Mouse (Mus musculus) brown adipose tissue, adult 24 weeks (tissue): ENCODE data around the gene Tmem274. TPM values are rescaled to one million over a fixed set of nuclear protein-coding genes. Genes with fewer than 3 reads are reported as not detected.

Experiments used
- H3K27ac ChIP-seq: fragments of 200-500 bp; replicated peaks from 2 replicates; pipeline ENCODE4 v1.5.1; 2012; ENCODE audit warnings: low read depth, mild to moderate bottlenecking, low read length
- H3K4me1 ChIP-seq: fragments of 200-500 bp; 2 replicates; pipeline ENCODE4 v1.6.1; 2012; ENCODE audit warnings: low read length, mixed read lengths; ENCODE audit not compliant: control insufficient read depth, insufficient read depth, insufficient read length
- H3K4me3 ChIP-seq: fragments of 200-500 bp; 2 replicates; pipeline ENCODE4 v1.5.1; 2012; ENCODE audit warnings: low read depth, mild to moderate bottlenecking, low read length, moderate library complexity; ENCODE audit not compliant: insufficient read depth
- polyA plus RNA-seq: library from polyadenylated mRNA; stranded (reverse); fragments of >200 nt; gene quantifications from 2 replicates; pipeline ENCODE4 v1.2.4, GENCODE M21; 2012; ENCODE audit not compliant: missing spikeins, insufficient read depth, insufficient read length

Tmem274 gene
- polyA plus RNA-seq, 1 experiment, result not detected

DNA sequence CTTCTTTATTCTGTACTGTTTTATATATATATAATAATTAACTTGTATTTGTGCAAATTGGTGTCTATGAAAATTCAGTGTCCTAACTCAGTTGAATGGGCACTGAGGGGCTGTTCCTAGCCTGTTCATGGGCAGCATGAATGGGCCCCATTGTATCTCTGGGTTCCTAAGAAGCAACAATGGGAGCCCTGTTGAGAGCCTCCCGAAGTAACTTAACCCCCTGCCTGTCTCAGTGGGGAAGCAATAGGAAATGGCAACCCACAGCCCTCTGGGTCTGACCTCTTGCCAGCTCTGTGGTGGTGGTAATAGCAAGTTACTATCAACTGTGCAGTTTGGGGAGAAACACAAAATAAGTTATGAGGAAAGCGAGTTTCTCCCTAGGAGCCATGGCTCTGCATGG lies 19.4 kb downstream of the Tmem274 start:
- Histone ChIP-seq H3K27ac (no peak overlapping the region), H3K4me3 (no peak overlapping the region), H3K4me1 (peaks cover 7% of the 10 kb centered on the region)

GRCm38 (mm10) chr4:149498901-149499300 lies 21.7 kb downstream of the Tmem274 start:
- H3K4me1 ChIP-seq, result peaks cover 7% of the 10 kb centered on the region
- H3K27ac ChIP-seq, result no peak overlapping the region
- no peak overlapping the region for H3K4me3 ChIP-seq

- Histone ChIP-seq H3K27ac (peak overlapping the region; percentile 9; the same call in 1 of the 2 replicates), H3K4me1 (peaks cover 7% of the 10 kb centered on the region), H3K4me3 (no peak overlapping the region)
Observed at GRCm38 (mm10) chr4:149499790-149500189, 22.6 kb downstream of the Tmem274 start.

DNA sequence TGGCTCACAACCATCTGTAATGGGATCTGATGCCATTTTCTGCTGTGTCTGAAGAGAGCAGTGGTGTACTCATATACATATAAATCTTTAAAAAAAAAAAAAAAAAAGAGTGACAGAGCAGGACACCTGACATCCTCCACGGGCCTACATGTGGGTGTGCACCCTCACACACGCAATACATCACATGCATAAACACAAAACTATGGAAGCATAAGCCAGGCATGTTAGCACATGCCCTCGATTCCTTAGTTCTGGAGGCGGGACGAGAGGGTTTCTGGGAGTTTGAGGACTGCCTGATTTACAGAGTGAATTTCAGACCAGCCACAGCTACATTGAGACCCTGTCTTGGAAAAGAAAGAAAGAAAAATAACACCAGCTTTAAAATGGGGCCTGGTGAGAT lies 27.2 kb downstream of the Tmem274 start:
- Histone ChIP-seq H3K4me3 (no peak overlapping the region), H3K27ac (no peak overlapping the region), H3K4me1 (peaks cover 7% of the 10 kb centered on the region)

- H3K4me3 ChIP-seq, result no peak overlapping the region
- H3K27ac ChIP-seq, result no peak overlapping the region
- peaks cover 7% of the 10 kb centered on the region for H3K4me1 ChIP-seq
Observed at GRCm38 (mm10) chr4:149504858-149505257, 27.7 kb downstream of the Tmem274 start.

GRCm38 (mm10) chr4:149505261-149505967 lies 28.2 kb downstream of the Tmem274 start:
- Histone ChIP-seq H3K4me3 (no peak overlapping the region), H3K27ac (no peak overlapping the region), H3K4me1 (peaks cover 3% of the 10 kb centered on the region; the same call in 1 of the 2 replicates)

- Histone ChIP-seq H3K27ac (no peak overlapping the region), H3K4me3 (no peak overlapping the region), H3K4me1 (no peaks in the 10 kb centered on the region)
Observed at GRCm38 (mm10) chr4:149506904-149507303, 29.7 kb downstream of the Tmem274 start.

- no peaks in the 10 kb centered on the region for H3K4me1 ChIP-seq
- H3K4me3 ChIP-seq, result no peak overlapping the region
- no peak overlapping the region for H3K27ac ChIP-seq
Observed at GRCm38 (mm10) chr4:149511221-149511646, 34.1 kb downstream of the Tmem274 start.

DNA sequence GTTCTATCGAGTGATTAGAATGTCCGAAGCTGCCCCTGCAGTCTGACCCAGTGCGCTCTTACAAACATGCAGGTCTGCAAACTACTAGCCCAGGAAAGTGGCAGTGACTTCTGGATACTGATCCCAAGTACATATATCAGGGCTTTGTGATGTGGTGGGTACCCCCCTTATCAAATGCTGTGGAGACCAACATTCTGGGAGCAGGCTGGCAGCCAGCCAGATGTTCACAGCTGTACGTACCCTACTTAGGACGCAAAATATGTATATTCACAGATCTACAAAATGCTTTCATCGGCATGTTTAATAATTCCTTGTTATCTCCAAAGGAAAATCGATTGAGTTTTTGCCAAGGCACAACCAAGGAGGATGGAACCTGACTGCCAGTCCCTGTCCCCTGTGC lies 34.9 kb downstream of the Tmem274 start:
- no peak overlapping the region for H3K4me3 ChIP-seq
- no peak overlapping the region for H3K27ac ChIP-seq
- no peaks in the 10 kb centered on the region for H3K4me1 ChIP-seq

DNA sequence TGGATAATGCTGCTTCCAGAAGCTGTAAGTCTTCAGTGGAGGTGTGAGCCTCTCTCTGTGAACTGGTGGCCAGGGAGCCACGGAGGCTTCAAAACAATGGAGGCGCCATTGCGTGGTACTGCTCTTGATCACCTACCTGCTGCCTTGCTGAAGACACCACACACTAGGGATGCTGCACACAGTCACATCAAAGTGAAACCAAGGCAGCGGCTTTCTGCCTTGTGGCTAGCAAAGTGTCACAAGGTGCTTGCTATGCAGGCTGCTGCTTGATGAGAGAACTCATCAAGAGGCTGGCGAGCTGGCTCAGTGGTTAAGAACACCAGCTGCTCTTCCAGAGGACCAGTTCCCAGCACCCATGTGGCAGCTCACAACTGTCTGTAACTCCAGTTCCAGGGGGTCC lies 38.5 kb downstream of the Tmem274 start:
- Histone ChIP-seq H3K4me1 (peaks cover 10% of the 10 kb centered on the region), H3K4me3 (no peak overlapping the region), H3K27ac (no peak overlapping the region)

DNA sequence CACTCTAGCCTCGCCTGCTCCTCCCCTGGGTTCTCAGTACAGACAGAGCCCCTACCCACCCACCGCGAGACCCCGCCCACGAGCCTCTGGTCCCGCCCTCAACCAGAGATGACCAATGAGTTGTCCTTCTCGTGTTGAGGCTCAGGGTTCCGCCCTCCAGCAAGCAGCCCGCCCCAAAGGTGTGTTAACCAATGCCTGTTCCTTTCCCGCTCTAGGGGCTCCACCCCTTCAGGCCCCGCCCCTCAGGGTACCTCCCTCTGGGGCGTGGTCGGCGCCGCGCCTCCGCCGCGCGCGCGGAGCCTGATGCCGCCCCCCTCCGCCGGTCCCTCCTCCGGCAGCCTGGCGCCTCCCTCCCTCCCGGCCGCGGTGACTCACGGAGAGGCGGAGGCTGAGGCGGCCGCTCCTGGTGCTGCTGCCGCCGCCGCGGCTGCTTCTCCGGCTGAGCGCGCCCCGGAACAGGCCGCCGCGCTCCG lies 40.7 kb downstream of the Tmem274 start, which contains the start of gene Ctnnbip1:
Gene Ctnnbip1, plus strand, starts transcription at position 369 of the 473 bp plus-strand sequence.
- H3K4me1 ChIP-seq, result peaks cover 24% of the 10 kb centered on the region
- H3K27ac ChIP-seq, result peak within 1 kb of the TSS; percentile 81
- peak within 1 kb of the TSS; percentile 85 for H3K4me3 ChIP-seq

DNA sequence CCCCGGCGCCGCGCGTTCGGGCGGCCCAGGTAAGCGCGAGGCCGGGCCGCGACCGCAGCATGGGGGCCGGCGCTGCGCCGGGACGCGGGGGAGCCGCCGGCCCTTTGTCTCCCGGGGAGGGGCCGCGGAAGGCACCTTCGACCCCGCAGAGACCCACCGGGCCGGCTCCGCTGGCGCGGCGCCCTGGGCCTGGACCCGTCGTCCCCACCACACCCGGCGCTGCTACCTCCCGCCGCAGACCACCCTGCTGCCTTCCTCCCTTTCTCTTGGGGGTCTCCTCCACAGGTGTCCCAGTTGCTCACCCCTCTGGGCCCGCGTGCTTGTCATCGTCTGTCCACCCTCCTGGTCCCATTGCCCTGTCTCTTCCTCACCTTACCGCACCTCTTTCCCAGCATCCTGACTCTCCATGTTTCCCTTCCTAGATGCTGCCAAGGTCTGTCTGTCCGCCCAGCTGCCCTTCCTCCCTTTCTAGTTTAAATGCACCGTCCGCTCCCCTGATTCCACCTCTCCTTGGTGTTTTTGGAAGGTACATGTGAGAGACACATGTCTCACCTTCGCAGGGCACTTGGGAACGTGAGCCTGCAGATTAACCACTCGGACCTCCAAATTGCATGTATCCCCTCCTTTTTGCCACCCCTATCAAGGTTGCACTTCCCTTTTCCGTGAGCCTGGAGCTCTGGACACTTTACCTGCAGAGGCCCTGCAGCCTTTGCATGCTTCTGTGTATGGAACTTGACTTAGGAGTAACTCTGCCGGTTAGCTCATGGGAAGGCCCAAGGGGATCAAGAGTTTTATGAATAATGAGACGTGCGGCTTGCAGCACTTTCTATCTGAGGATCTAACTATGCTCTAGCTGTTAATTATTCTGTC lies 41.4 kb downstream of the Tmem274 start:
- H3K4me3 ChIP-seq, result peak overlapping the region; percentile 85
- peaks cover 27% of the 10 kb centered on the region for H3K4me1 ChIP-seq
- H3K27ac ChIP-seq, result peak overlapping the region; percentile 81

DNA sequence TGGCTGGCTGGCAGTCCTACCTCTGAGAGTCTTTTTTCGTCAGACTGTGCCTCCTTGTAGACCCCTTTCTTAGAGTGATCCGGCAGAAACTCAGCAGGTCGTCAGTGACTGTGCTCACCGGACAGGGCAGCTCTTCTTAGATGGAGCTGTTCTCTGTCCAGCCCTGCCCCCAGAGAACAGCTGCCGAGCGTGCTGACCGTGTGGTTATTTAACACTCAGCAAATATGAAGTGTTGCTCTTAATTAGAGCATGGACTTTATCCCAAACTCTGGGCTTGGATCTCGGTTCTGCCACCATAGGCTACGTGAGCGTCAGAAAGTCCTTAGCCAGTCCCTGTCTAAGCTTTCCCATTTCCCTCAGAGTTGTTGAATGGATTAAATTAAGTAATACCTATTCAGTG lies 44.1 kb downstream of the Tmem274 start:
- Histone ChIP-seq H3K4me1 (peaks cover 48% of the 10 kb centered on the region), H3K4me3 (peak overlapping the region; percentile 10; the same call in 1 of the 2 replicates), H3K27ac (peak overlapping the region; percentile 50)

GRCm38 (mm10) chr4:149523961-149524360 lies 46.8 kb downstream of the Tmem274 start:
- Histone ChIP-seq H3K27ac (peak overlapping the region; percentile 48), H3K4me3 (no peak overlapping the region)

GRCm38 (mm10) chr4:149525170-149525569 lies 48.0 kb downstream of the Tmem274 start:
- Histone ChIP-seq H3K4me1 (peaks cover 50% of the 10 kb centered on the region), H3K27ac (peak overlapping the region; percentile 88), H3K4me3 (no peak overlapping the region)

More at GRCm38 (mm10) chr4:149523961-149524360, 46.8 kb downstream of the Tmem274 start:
- peaks cover 46% of the 10 kb centered on the region for H3K4me1 ChIP-seq
